Mouse (Mus musculus): ENCODE data around the gene Gm14410. TPM values are rescaled to one million over a fixed set of nuclear protein-coding genes. Genes with fewer than 3 reads are reported as not detected.

Gene Gm14410
- polyA plus RNA-seq (2015; fragmentation: Illumina TruSeq; extraction: RNeasy Lipid Tissue Mini Kit (QIAGEN cat#74804); ENCODE audit: insufficient read depth, low read depth, low replicate concordance): 7.5 TPM

GRCm38 (mm10) chr2:177206341-177206740 is at the start of gene Gm14410:
TSS of gene Gm14410 (minus strand) at chr2:177206421.

Other genes starting within 250 kb of the Gm14410 start
- gene Gm14419, start 205.5 kb downstream of the Gm14410 start, polyA plus RNA-seq (2015; fragmentation: Illumina TruSeq; extraction: RNeasy Lipid Tissue Mini Kit (QIAGEN cat#74804); ENCODE audit: insufficient read depth, low read depth, low replicate concordance): 1.6 TPM
- not detected for gene Gm14401, start 132.1 kb downstream of the Gm14410 start, polyA plus RNA-seq (2015; fragmentation: Illumina TruSeq; extraction: RNeasy Lipid Tissue Mini Kit (QIAGEN cat#74804); ENCODE audit: insufficient read depth, low read depth, low replicate concordance)
- gene Gm14409, start 60.6 kb upstream of the Gm14410 start, polyA plus RNA-seq (2015; fragmentation: Illumina TruSeq; extraction: RNeasy Lipid Tissue Mini Kit (QIAGEN cat#74804); ENCODE audit: insufficient read depth, low read depth, low replicate concordance): not detected
- not detected for gene Gm14412, start 117.9 kb upstream of the Gm14410 start, polyA plus RNA-seq (2015; fragmentation: Illumina TruSeq; extraction: RNeasy Lipid Tissue Mini Kit (QIAGEN cat#74804); ENCODE audit: insufficient read depth, low read depth, low replicate concordance)
- 1.5 TPM for gene Gm14418, start 191.9 kb upstream of the Gm14410 start, polyA plus RNA-seq (2015; fragmentation: Illumina TruSeq; extraction: RNeasy Lipid Tissue Mini Kit (QIAGEN cat#74804); ENCODE audit: insufficient read depth, low read depth, low replicate concordance)